Mouse (Mus musculus): ENCODE results near the gene Foxm1. TPM values are rescaled to one million over a fixed set of nuclear protein-coding genes. Genes with fewer than 3 reads are reported as not detected.

Foxm1 gene
- total and polyA plus RNA-seq, 2 experiments = 0.94 TPM; not detected in 1

DNA sequence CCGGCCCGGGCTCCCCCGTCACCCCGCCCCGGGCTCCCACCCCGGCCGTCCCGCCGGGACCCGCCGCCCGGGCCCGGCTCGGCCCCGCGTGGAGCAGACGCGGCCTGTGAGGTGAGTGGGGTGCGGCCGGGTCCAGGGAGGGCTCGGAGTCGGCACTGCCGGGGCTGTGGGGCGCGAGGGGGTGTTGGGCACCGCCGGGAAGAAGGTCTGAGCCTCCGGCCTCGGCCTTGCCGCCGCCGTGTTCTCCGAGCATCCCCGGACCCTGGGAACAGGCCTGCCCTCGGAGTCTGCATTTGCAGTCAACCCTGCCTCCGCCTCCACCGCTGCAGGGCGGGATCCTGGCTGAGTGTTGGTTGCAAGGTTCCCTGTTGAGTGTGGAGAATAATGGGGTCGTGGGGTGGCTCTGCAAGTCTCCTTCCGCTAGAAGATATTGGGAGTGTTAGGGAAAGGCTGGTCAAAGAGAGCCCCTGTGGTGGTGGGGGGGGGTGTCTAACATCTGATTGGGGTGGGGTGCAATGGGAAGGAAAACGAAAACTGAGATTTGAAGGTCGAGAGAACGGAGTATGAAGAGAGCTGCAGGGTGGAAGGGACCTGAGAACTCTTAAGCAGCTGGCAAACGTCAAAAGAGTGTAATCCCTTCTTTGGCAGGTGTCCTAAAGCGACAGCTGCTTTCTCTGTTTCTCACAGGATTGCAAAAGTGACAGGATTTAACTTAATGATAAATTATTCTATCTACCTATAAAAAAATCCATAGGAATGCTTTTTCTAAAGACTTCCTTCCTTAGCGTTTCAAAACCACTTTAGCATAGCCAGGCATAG, 449 bp downstream of the Foxm1 start:
- no peak overlapping the region for H3K27ac ChIP-seq (replicated peaks; ENCODE audit: insufficient read depth, low read depth, low read length)
- no peaks in the 10 kb centered on the region for H3K27me3 ChIP-seq (ENCODE audit: control insufficient read depth, insufficient read depth, low read length)
- no peak for DNase-seq (ENCODE audit: extremely low read depth, low read depth, low spot score)
- 5% methylated on average over 45 of the region's 46 CpGs for WGBS
- H3K4me3 ChIP-seq (ENCODE audit: insufficient read depth, low read depth, low read length) = peak overlapping the region; percentile 89; the same call in 1 of the 2 replicates
- no peaks in the 10 kb centered on the region; the same call in 1 of the 2 replicates for H3K79me2 ChIP-seq (ENCODE audit: control insufficient read depth, insufficient read depth, low read length)
- no peak for TF ChIP-seq CTCF (IDR thresholded peaks at IDR 0.05; ENCODE audit: low read depth, low read length)
- no peak for TF ChIP-seq POLR2A (IDR thresholded peaks at IDR 0.05; ENCODE audit: extremely low read depth, insufficient read depth, low read length)
- H3K9ac ChIP-seq (ENCODE audit: low read depth, low read length) = peak overlapping the region; percentile 31
- no peaks in the 10 kb centered on the region for H3K36me3 ChIP-seq (ENCODE audit: control insufficient read depth, insufficient read depth, low read length)
- H3K4me1 ChIP-seq (ENCODE audit: control insufficient read depth, insufficient read depth, low read length) = peaks cover 8% of the 10 kb centered on the region

- no peaks in the 10 kb centered on the region for H3K36me3 ChIP-seq (ENCODE audit: control insufficient read depth, insufficient read depth, low read length)
- H3K79me2 ChIP-seq (ENCODE audit: control insufficient read depth, insufficient read depth, low read length) = no peaks in the 10 kb centered on the region; the same call in 1 of the 2 replicates
- H3K27ac ChIP-seq (replicated peaks; ENCODE audit: insufficient read depth, low read depth, low read length) = no peak overlapping the region
- TF ChIP-seq POLR2A (IDR thresholded peaks at IDR 0.05; ENCODE audit: extremely low read depth, insufficient read depth, low read length) = no peak
- TF ChIP-seq CTCF (IDR thresholded peaks at IDR 0.05; ENCODE audit: low read depth, low read length) = no peak
- DNase-seq (ENCODE audit: extremely low read depth, low read depth, low spot score) = no peak
- no peak overlapping the region for H3K4me3 ChIP-seq (ENCODE audit: insufficient read depth, low read depth, low read length)
- WGBS = 75% methylated on average over 6 of the region's 6 CpGs
- no peak overlapping the region for H3K9ac ChIP-seq (ENCODE audit: low read depth, low read length)
- no peaks in the 10 kb centered on the region for H3K27me3 ChIP-seq (ENCODE audit: control insufficient read depth, insufficient read depth, low read length)
- peaks cover 8% of the 10 kb centered on the region for H3K4me1 ChIP-seq (ENCODE audit: control insufficient read depth, insufficient read depth, low read length)
Measured at GRCm38 (mm10) chr6:128364721-128365120, 2.0 kb downstream of the Foxm1 start.

DNA sequence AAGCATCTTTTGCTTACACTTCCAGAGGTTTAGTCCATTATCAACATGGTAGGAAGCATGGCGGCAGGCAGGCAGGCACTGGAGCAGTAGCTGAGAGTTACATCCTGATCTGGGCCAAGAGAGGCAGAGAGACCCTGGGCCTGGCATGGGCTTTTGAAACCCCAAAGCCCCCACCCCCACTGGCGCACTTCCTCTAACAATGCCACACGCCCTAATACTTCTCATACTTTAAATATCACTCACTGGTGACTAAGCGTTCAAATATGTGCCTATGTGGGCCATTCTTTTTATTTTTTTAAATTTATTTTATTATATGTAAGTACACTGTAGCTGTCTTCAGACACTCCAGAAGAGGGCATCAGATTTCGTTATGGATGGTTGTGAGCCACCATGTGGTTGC, 3.7 kb downstream of the Foxm1 start:
- Histone ChIP-seq H3K79me2 (ENCODE audit: control insufficient read depth, insufficient read depth, low read length) (no peaks in the 10 kb centered on the region), H3K36me3 (ENCODE audit: control insufficient read depth, insufficient read depth, low read length) (no peaks in the 10 kb centered on the region)

GRCm38 (mm10) chr6:128370040-128370439, 7.3 kb downstream of the Foxm1 start:
- no peaks in the 10 kb centered on the region for H3K36me3 ChIP-seq (ENCODE audit: control insufficient read depth, insufficient read depth, low read length)
- no peak overlapping the region for H3K4me3 ChIP-seq (ENCODE audit: insufficient read depth, low read depth, low read length)
- 62% methylated on average over 5 of the region's 5 CpGs for WGBS
- no peak overlapping the region for H3K9ac ChIP-seq (ENCODE audit: low read depth, low read length)
- H3K27me3 ChIP-seq (ENCODE audit: control insufficient read depth, insufficient read depth, low read length) = no peaks in the 10 kb centered on the region
- no peaks in the 10 kb centered on the region for H3K4me1 ChIP-seq (ENCODE audit: control insufficient read depth, insufficient read depth, low read length)
- peak; percentile 62 for DNase-seq (ENCODE audit: extremely low read depth, low read depth, low spot score)
- H3K79me2 ChIP-seq (ENCODE audit: control insufficient read depth, insufficient read depth, low read length) = no peaks in the 10 kb centered on the region
- TF ChIP-seq CTCF (IDR thresholded peaks at IDR 0.05; ENCODE audit: low read depth, low read length) (no peak), POLR2A (IDR thresholded peaks at IDR 0.05; ENCODE audit: extremely low read depth, insufficient read depth, low read length) (no peak)
- H3K27ac ChIP-seq (replicated peaks; ENCODE audit: insufficient read depth, low read depth, low read length) = no peak overlapping the region

More for the DNA sequence above, 3.7 kb downstream of the Foxm1 start:
- Histone ChIP-seq H3K27ac (replicated peaks; ENCODE audit: insufficient read depth, low read depth, low read length) (no peak overlapping the region), H3K4me1 (ENCODE audit: control insufficient read depth, insufficient read depth, low read length) (peaks cover 6% of the 10 kb centered on the region), H3K27me3 (ENCODE audit: control insufficient read depth, insufficient read depth, low read length) (no peaks in the 10 kb centered on the region), H3K9ac (ENCODE audit: low read depth, low read length) (no peak overlapping the region), H3K4me3 (ENCODE audit: insufficient read depth, low read depth, low read length) (no peak overlapping the region)
- TF ChIP-seq POLR2A (IDR thresholded peaks at IDR 0.05; ENCODE audit: extremely low read depth, insufficient read depth, low read length) (no peak), CTCF (IDR thresholded peaks at IDR 0.05; ENCODE audit: low read depth, low read length) (no peak)
- no peak for DNase-seq (ENCODE audit: extremely low read depth, low read depth, low spot score)
- WGBS = 97% methylated on average over 5 of the region's 5 CpGs

GRCm38 (mm10) chr6:128375192-128375591, 12.4 kb downstream of the Foxm1 start, which contains the start of the genes Tex52 and Gm44596:
Tex52 (plus strand) TSS chr6:128375456.
Gm44596 (plus strand) TSS chr6:128375503.
- Histone ChIP-seq H3K36me3 (ENCODE audit: control insufficient read depth, insufficient read depth, low read length) (no peaks in the 10 kb centered on the region), H3K27ac (replicated peaks; ENCODE audit: insufficient read depth, low read depth, low read length) (no peak within 1 kb of the TSS), H3K9ac (ENCODE audit: low read depth, low read length) (no peak within 1 kb of the TSS), H3K4me1 (ENCODE audit: control insufficient read depth, insufficient read depth, low read length) (no peaks in the 10 kb centered on the region), H3K4me3 (ENCODE audit: insufficient read depth, low read depth, low read length) (no peak within 1 kb of the TSS), H3K79me2 (ENCODE audit: control insufficient read depth, insufficient read depth, low read length) (no peaks in the 10 kb centered on the region), H3K27me3 (ENCODE audit: control insufficient read depth, insufficient read depth, low read length) (no peaks in the 10 kb centered on the region)
- DNase-seq (ENCODE audit: extremely low read depth, low read depth, low spot score) = no peak
- TF ChIP-seq CTCF (IDR thresholded peaks at IDR 0.05; ENCODE audit: low read depth, low read length) (no peak), POLR2A (IDR thresholded peaks at IDR 0.05; ENCODE audit: extremely low read depth, insufficient read depth, low read length) (no peak)
- 81% methylated on average over 6 of the region's 6 CpGs for WGBS
